Mouse (Mus musculus) brain, adult 2 months (tissue): Measurements from ENCODE around the gene Prl3d1.
"Not testable (repeated sequence)": the region's sequence is repeated elsewhere in the genome, so short reads cannot be mapped to it uniquely, and the experiment has no call there.

Experiments
- DNase-seq: peaks from one replicate; pipeline ENCODE4 v3.0.0; 2011; ENCODE audit warnings: low read depth, low spot score

Prl3d1 gene

GRCm38 (mm10) chr13:27093890-27094289 lies at the start of gene Prl3d1:
Gene Prl3d1 (plus strand): TSS chr13:27094190.
- DNase-seq, result not testable (repeated sequence)

GRCm38 (mm10) chr13:27057270-27057669 lies 36.7 kb upstream of the Prl3d1 start, which contains the start of gene Prl:
Gene Prl (plus strand): TSS chr13:27057570.
- DNase-seq, result no peak

- peak; percentile 39 for DNase-seq
These were observed 34.8 kb upstream of the Prl3d1 start for GRCm38 (mm10) chr13:27059177-27059576.

- DNase-seq, result not testable (repeated sequence)
These were observed 27.4 kb downstream of the Prl3d1 start, which contains the start of gene Prl3d2 for GRCm38 (mm10) chr13:27121398-27121797. Gene Prl3d2 (plus strand): TSS chr13:27121698.

- no peak for DNase-seq
These were observed 54.3 kb downstream of the Prl3d1 start for GRCm38 (mm10) chr13:27148264-27148663.
